Mouse (Mus musculus) ovary, adult 10 weeks (tissue): ENCODE measurements around the gene Cks1brt. TPM values are rescaled to one million over a fixed set of nuclear protein-coding genes. Genes with fewer than 3 reads are reported as not detected.

Experiments
- polyA plus RNA-seq: library from polyadenylated mRNA; stranded (reverse); fragments of 350-450 nt; fragmentation: Illumina TruSeq; extraction: RNeasy Lipid Tissue Mini Kit (QIAGEN cat#74804); gene quantifications from one replicate; pipeline ENCODE4 v1.2.3, GENCODE M21; 2014

Cks1brt gene
- polyA plus RNA-seq, result not detected

DNA sequence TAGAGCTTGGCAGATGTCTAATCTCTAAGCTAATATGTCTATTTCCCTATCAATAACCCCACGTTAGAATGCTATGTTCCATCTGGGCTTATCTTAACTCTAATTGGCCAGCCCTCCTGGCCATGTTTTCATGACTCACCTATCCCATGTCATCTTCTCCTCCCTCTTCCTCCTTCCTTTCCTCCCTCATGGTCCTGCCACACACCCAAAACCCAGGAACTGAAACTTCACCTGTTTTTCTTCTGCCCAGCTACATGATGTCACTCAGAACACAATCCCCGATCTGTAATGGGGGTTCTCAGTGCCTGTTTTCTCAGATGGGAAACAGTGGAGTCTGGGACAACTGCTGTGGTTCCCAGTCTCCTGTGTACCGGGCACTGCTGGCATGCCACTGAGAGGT, at the start of gene Cks1brt:
Cks1brt (plus strand) TSS at position 301 of the 400 bp plus-strand sequence.

DNA sequence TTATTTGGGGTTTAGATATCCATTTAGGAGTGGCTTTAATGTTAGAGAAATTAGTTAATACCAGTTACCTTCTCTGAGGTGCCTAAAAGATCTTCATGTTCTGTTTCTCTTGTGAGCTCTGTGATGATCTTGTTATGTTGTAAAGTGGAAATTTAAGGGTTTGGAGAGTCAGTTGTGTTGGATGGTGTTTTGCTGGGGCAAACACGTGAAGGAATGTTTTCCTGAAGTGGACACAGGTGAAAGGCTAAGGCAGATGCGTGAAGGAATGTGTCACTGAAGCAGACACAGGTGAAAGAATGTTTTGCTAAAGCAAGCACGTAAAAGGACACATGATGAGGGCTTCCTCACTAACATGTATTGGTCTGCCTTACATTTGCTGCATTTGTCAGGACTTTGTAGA, 28.7 kb upstream of the Cks1brt start, which contains the start of gene Zfp791:
Zfp791 (minus strand) TSS at position 101 of the 400 bp plus-strand sequence.

Other genes with a start within 250 kb of the Cks1brt start
- gene Klf1, start 250.0 kb upstream of the Cks1brt start, polyA plus RNA-seq, result not detected
- gene Dnase2a, start 243.4 kb upstream of the Cks1brt start, polyA plus RNA-seq, result 2.5 TPM
- not detected for gene Mast1, start 214.6 kb upstream of the Cks1brt start, polyA plus RNA-seq
- not detected for gene Rtbdn, start 204.9 kb upstream of the Cks1brt start, polyA plus RNA-seq
- gene Gm49661, start 182.5 kb upstream of the Cks1brt start, polyA plus RNA-seq, result not detected
- 36.9 TPM for gene Prdx2, start 182.3 kb upstream of the Cks1brt start, polyA plus RNA-seq
- gene Rnaseh2a, start 182.2 kb upstream of the Cks1brt start, polyA plus RNA-seq, result 2.6 TPM
- 0.34 TPM for gene Junb, start 173.2 kb upstream of the Cks1brt start, polyA plus RNA-seq
- gene Hook2, start 161.3 kb upstream of the Cks1brt start, polyA plus RNA-seq, result 2.3 TPM
- gene Best2, start 137.4 kb upstream of the Cks1brt start, polyA plus RNA-seq, result not detected
- 6.7 TPM for gene Asna1, start 126.6 kb upstream of the Cks1brt start, polyA plus RNA-seq
- gene Trir, start 125.1 kb upstream of the Cks1brt start, polyA plus RNA-seq, result 5.3 TPM
- 14.1 TPM for gene Tnpo2, start 115.0 kb upstream of the Cks1brt start, polyA plus RNA-seq
- gene Fbxw9, start 91.9 kb upstream of the Cks1brt start, polyA plus RNA-seq, result 1.5 TPM
- gene Gm5741, start 83.9 kb upstream of the Cks1brt start, polyA plus RNA-seq, result not detected
- gene Dhps, start 80.2 kb upstream of the Cks1brt start, polyA plus RNA-seq, result 19.0 TPM
- gene Wdr83os, start 71.2 kb upstream of the Cks1brt start, polyA plus RNA-seq, result 2.8 TPM
- 1.00 TPM for gene Wdr83, start 70.6 kb upstream of the Cks1brt start, polyA plus RNA-seq
- 6.1 TPM for gene Man2b1, start 68.7 kb upstream of the Cks1brt start, polyA plus RNA-seq
- gene Zfp791, start 28.8 kb upstream of the Cks1brt start, polyA plus RNA-seq, result 11.3 TPM
- not detected for gene Olfr371, start 74.1 kb downstream of the Cks1brt start, polyA plus RNA-seq
- gene Orc6, start 147.7 kb downstream of the Cks1brt start, polyA plus RNA-seq, result 80.2 TPM
- 426 TPM for gene Vps35, start 147.9 kb downstream of the Cks1brt start, polyA plus RNA-seq
- gene Mylk3, start 234.4 kb downstream of the Cks1brt start, polyA plus RNA-seq, result 1.7 TPM